Mouse (Mus musculus) testis, adult 2 months (tissue): ENCODE data around the gene Tex50.

Experiments
- CTCF ChIP-seq: fragments of 200-500 bp; IDR thresholded peaks from 2 replicates; pipeline ENCODE4 v1.5.1; 2012; ENCODE audit warnings: low read depth, mild to moderate bottlenecking, inconsistent platforms, low read length, moderate library complexity; ENCODE audit not compliant: control insufficient read depth, insufficient read depth, insufficient replicate concordance
- POLR2A ChIP-seq: fragments of 200-500 bp; IDR thresholded peaks from 2 replicates; pipeline ENCODE4 v1.6.1; 2012; ENCODE audit warnings: low read depth, mild to moderate bottlenecking, inconsistent platforms, low read length, moderate library complexity; ENCODE audit not compliant: control insufficient read depth

DNA sequence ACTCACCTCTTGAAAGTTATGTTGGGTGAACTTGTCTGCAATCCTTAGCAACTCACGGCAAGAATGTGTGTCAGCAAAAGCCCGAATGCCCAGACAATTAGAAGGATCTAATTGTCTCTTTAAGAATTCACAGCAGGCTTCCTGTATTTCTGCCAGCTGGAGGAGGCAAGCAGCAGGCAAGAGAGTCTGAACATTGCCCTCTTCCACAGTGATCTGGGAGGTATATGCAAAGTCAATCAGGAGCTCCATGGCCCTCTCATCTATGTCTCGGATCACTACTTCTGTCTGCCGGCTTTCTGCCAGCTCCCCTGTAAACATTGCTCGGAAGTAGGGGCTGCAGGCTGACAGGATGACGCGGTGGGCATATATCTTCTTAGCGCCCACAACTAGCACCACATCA lies 49.9 kb downstream of the Tex50 start:
- TF ChIP-seq POLR2A = no peak
- no peak for TF ChIP-seq CTCF
